Mouse (Mus musculus) limb, embryonic 13.5 days (tissue): ENCODE measurements at regions not wholly inside any gene's neighbourhood (a gene's known extent, or its start where the extent isn't known, plus 50 kb on each side); places are given as distances from the start of the nearest gene placed in this dataset.
"Not testable (repeated sequence)": the region's sequence is repeated elsewhere in the genome, so short reads cannot be mapped to it uniquely, and the experiment has no call there.

Experiments
- ATAC-seq: fragments of 200-750 bp; cut with Nextera tagmentation; 2 replicates; pipeline ENCODE4 v1.8.0; 2017; ENCODE audit warnings: low read depth, moderate number of reproducible peaks, moderate TSS enrichment; ENCODE audit not compliant: low FRiP score
- H3K27ac ChIP-seq: fragments of 300-500 bp; sonication (generic); 2 replicates; pipeline ENCODE4 v1.5.1; 2015; ENCODE audit warnings: inconsistent platforms, mild to moderate bottlenecking, moderate library complexity
- H3K27me3 ChIP-seq: fragments of 300-500 bp; sonication (generic); 2 replicates; pipeline ENCODE4 v1.6.1; 2015; ENCODE audit warnings: mild to moderate bottlenecking, inconsistent platforms
- H3K36me3 ChIP-seq: fragments of 300-500 bp; sonication (generic); 2 replicates; pipeline ENCODE4 v1.6.1; 2015; ENCODE audit warnings: inconsistent platforms, mild to moderate bottlenecking, moderate library complexity
- H3K4me1 ChIP-seq: fragments of 300-500 bp; sonication (generic); 2 replicates; pipeline ENCODE4 v1.6.1; 2015; ENCODE audit warnings: inconsistent platforms
- H3K4me2 ChIP-seq: fragments of 300-500 bp; sonication (generic); replicated peaks from 2 replicates; pipeline ENCODE4 v1.6.1; 2015; ENCODE audit warnings: inconsistent platforms, mild to moderate bottlenecking, moderate library complexity
- H3K4me3 ChIP-seq: fragments of 300-500 bp; sonication (generic); 2 replicates; pipeline ENCODE4 v1.5.1; 2015; ENCODE audit warnings: moderate library complexity, mild to moderate bottlenecking, inconsistent platforms
- H3K9ac ChIP-seq: fragments of 300-500 bp; sonication (generic); 2 replicates; pipeline ENCODE4 v1.6.1; 2015; ENCODE audit warnings: mild to moderate bottlenecking, inconsistent platforms
- H3K9me3 ChIP-seq: fragments of 300-500 bp; sonication (generic); 2 replicates; pipeline ENCODE4 v1.6.1; 2016; ENCODE audit warnings: inconsistent platforms
- WGBS: fragments of 180-500 bp; shearing (Covaris S2); methylation state at CpG from one replicate; pipeline ENCODE4 v1.1.7; 2015; 5-methylcytosine and 5-hydroxymethylcytosine counted together

DNA sequence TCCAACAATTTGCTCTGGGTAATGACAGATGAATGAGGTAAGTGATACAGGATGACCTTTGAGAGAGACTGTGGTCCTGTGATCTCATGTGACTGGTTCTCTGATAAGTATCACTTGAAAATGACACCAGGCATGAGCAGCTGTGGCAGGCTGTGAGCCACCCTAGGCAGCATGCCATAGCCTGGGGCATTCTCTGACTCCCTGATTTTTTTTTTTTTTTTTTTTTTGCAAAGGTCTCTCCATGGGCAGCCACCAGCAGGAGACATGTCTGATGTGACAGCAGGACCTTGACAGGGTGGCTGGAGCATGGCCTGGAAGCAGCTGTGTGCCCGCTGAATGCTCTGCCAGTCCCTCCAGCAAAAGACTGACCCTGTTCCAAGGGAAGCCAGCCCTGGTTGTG lies 116.4 kb upstream of the Vldlr start:
- 91% methylated on average over 1 of the region's 1 CpGs for WGBS
- no peaks in the 10 kb centered on the region for H3K36me3 ChIP-seq
- no peak overlapping the region for H3K27ac ChIP-seq
- no peak overlapping the region for H3K9ac ChIP-seq
- no peaks in the 10 kb centered on the region for H3K4me1 ChIP-seq
- no peak for ATAC-seq
- H3K9me3 ChIP-seq: no peaks in the 10 kb centered on the region
- no peaks in the 10 kb centered on the region for H3K27me3 ChIP-seq
- no peak overlapping the region for H3K4me2 ChIP-seq
- H3K4me3 ChIP-seq: no peak overlapping the region

DNA sequence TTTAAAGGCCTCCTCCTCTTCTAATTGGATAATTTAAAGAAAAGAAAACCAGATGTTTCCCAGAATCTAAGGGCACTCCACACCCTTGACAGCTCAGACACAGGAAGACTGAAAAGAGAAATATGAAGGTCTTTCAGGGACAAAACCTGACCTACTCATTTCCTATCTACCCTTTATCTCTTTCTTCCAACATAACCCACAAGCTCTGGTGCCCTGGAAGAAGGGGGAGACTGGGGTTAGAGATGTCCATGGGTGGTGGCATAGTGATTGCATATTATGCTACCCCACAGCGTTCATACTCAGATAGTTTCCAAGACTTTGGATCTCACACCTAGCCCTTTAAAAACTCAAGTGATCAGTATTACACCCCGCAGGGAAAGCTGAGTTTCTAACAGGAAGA lies 105.8 kb upstream of the Vldlr start:
- H3K27me3 ChIP-seq: no peaks in the 10 kb centered on the region
- H3K4me2 ChIP-seq: no peak overlapping the region
- no peaks in the 10 kb centered on the region for H3K4me1 ChIP-seq
- H3K4me3 ChIP-seq: no peak overlapping the region
- H3K9me3 ChIP-seq: no peaks in the 10 kb centered on the region
- 71% methylated on average over 2 of the region's 2 CpGs for WGBS
- no peak overlapping the region for H3K9ac ChIP-seq
- H3K27ac ChIP-seq: no peak overlapping the region
- no peaks in the 10 kb centered on the region for H3K36me3 ChIP-seq
- ATAC-seq: no peak

DNA sequence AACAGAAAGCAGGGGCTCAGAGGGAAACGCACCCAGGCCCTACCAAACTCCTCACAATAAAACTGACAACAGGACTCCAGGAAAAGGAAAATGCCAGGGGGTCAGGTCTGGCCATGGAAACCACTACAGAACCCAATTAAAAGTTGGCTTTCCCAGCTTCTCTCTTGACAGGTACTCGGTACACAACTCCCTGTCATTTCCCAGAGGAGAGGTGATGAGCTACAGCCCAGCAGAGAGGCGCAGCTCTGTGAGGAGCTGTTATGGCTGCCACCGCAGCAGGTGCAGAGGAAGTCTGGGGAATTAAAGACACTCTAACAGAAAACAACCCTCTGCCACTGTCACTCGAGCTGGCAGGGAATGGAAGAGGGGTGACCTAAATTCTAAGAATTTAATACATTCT lies 95.4 kb upstream of the Vldlr start:
- no peak for ATAC-seq
- 57% methylated on average over 5 of the region's 5 CpGs for WGBS
- no peaks in the 10 kb centered on the region for H3K36me3 ChIP-seq

DNA sequence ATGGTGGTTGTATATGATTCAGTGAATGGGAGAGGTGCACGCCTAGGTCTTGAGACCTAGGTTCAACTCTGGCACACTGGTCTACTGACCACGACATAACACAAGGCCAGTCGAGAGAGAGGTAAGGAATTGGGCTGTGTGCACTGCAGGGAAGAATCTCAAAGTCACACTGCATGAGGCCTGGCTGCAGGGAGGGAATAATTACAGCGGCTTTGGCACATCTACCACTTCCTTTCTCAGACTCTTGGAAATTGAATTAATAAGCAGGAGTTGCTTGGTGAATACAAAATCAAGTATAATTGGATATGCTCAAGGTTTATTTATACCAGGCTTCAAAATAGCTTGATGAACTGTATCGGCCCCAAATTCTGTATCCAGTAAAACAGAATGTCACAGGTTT lies 93.9 kb upstream of the Vldlr start:
- no peak overlapping the region for H3K9ac ChIP-seq
- H3K4me1 ChIP-seq: no peaks in the 10 kb centered on the region
- WGBS: 72% methylated on average over 5 of the region's 5 CpGs
- H3K36me3 ChIP-seq: no peaks in the 10 kb centered on the region
- H3K27me3 ChIP-seq: no peaks in the 10 kb centered on the region
- H3K4me3 ChIP-seq: no peak overlapping the region
- H3K27ac ChIP-seq: no peak overlapping the region
- H3K9me3 ChIP-seq: no peaks in the 10 kb centered on the region
- no peak overlapping the region for H3K4me2 ChIP-seq
- ATAC-seq: no peak

More for the DNA sequence above, 95.4 kb upstream of the Vldlr start:
- H3K27ac ChIP-seq: no peak overlapping the region
- no peaks in the 10 kb centered on the region for H3K4me1 ChIP-seq
- H3K4me3 ChIP-seq: no peak overlapping the region
- H3K9ac ChIP-seq: no peak overlapping the region
- no peaks in the 10 kb centered on the region for H3K9me3 ChIP-seq
- H3K4me2 ChIP-seq: no peak overlapping the region
- no peaks in the 10 kb centered on the region for H3K27me3 ChIP-seq

DNA sequence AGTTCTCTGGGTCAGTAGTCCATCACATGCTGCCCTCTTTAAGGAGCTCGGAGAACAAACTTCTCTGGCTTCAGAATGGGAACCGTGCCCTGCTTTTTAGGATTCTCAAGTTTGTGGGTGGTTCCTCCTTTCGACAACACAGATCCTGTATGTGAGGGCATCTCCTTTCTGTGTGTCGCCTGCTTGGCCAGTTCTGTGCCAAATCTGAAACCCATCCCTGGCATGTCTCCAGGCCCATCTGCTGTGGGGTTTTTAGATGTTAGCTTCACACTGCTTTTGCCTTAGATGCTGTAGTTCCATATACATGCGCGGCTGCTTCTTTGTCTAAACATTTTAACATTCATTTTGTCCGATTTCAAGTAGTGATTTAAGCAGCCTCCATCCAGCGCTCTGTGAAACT lies 93.0 kb upstream of the Vldlr start:
- Histone ChIP-seq H3K27ac (no peak overlapping the region), H3K4me2 (no peak overlapping the region)
- no peak for ATAC-seq

DNA sequence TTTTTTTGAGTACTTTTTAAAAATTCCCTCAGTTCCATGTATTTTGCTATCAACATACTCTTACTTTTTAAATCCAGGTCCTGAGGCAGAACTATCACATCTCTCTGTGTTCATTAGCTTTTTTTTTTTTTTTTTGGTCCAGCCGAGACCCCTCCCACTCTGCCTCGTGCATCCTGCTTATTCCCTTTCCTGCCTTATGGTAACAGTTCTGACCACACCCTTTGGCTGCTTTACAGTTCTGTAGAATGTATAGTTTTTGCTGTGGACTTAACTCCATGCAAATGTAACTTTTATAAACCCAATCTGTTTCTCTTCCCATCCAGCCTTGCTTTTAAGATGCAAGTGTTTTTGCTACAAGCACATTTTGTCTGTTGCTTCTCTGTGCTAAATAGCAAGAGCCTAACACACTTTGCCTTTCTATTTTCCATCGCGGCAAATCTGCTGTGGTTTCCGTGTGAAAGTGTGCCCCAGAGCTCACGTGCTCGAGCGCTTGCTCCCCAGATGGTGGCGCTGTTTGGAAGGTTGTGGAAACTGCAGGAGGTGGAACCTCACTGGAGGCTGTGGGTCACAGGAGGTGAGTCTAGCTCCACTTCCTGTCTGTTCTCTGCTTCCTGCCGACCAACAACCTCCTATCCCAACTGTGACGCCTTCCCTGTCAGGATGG lies 92.3 kb upstream of the Vldlr start:
- H3K27ac ChIP-seq: no peak overlapping the region
- 65% methylated on average over 11 of the region's 11 CpGs for WGBS
- no peaks in the 10 kb centered on the region for H3K9me3 ChIP-seq
- no peaks in the 10 kb centered on the region for H3K36me3 ChIP-seq
- H3K4me2 ChIP-seq: no peak overlapping the region
- no peak for ATAC-seq
- no peak overlapping the region for H3K4me3 ChIP-seq
- no peaks in the 10 kb centered on the region for H3K4me1 ChIP-seq
- no peak overlapping the region for H3K9ac ChIP-seq
- no peaks in the 10 kb centered on the region for H3K27me3 ChIP-seq

More for the DNA sequence above, 93.0 kb upstream of the Vldlr start:
- no peaks in the 10 kb centered on the region for H3K9me3 ChIP-seq
- H3K4me3 ChIP-seq: no peak overlapping the region
- H3K36me3 ChIP-seq: no peaks in the 10 kb centered on the region
- 77% methylated on average over 8 of the region's 8 CpGs for WGBS
- H3K9ac ChIP-seq: no peak overlapping the region
- H3K4me1 ChIP-seq: no peaks in the 10 kb centered on the region
- H3K27me3 ChIP-seq: no peaks in the 10 kb centered on the region

DNA sequence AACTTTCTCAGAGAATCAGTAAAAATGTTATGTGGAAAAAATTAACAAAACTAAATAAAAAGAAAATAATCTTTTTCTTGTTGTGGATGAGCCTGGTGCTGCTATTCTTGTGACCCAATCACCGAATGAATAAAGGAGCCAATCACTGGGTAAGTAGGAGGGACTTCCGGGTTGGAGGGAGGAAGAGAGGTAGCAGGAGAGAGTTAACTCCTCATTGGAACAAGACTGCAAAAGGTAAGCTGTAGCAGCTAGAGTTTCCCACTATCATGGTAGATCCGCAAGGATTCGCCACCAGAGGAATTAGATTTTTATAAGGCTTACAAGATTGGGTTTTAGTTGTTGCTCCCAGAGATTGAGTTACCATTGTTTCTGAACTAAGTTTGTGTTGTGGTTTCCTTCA lies 87.8 kb upstream of the Vldlr start:
- H3K4me2 ChIP-seq, H3K9ac ChIP-seq, H3K27me3 ChIP-seq, H3K27ac ChIP-seq, H3K4me1 ChIP-seq, H3K9me3 ChIP-seq, ATAC-seq, H3K36me3 ChIP-seq, H3K4me3 ChIP-seq: not testable (repeated sequence)
- 90% methylated on average over 4 of the region's 4 CpGs for WGBS

DNA sequence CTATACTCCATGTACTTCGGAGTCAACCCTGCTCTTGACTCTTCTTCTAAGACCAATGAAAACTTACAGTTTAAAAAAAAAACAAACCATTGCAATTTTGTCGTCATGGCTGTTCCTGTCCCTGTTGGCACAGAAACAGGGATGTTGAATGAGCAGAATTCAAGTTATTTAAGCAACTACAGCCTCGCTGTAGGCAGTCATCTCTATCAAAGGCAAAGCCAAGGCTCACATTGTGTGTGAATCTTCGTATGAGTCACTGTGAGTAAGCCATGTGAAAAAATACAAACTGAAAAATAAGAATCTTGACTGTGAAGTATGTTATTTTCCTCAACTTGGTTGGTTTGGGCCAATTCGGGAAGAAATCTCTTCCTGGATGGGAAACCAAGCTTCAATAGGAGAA lies 81.9 kb upstream of the Vldlr start:
- no peaks in the 10 kb centered on the region for H3K4me1 ChIP-seq
- WGBS: 84% methylated on average over 5 of the region's 5 CpGs
- ATAC-seq: no peak
- no peaks in the 10 kb centered on the region for H3K9me3 ChIP-seq
- H3K27me3 ChIP-seq: no peaks in the 10 kb centered on the region
- no peak overlapping the region for H3K27ac ChIP-seq
- H3K9ac ChIP-seq: no peak overlapping the region
- H3K36me3 ChIP-seq: no peaks in the 10 kb centered on the region
- no peak overlapping the region for H3K4me2 ChIP-seq
- H3K4me3 ChIP-seq: no peak overlapping the region

DNA sequence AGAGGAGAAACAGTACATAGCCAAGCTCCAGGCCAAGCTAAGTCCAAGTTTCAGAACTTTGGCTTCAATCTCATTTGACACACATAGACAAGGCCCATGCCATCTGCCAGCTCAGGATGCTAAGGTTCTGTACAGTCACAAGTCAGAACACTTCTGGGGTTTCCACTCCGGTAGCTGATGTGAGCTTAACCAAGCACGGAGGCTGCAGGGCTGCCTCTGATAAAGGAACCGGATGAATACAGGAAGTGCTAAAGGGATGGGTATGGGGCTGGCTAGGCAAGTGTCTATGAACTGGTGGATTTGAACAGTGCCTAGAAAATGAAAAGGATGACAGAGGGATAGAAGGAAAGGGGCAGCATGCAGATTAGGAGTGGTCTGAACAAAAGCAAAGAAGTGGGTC lies 75.4 kb upstream of the Vldlr start:
- no peak overlapping the region for H3K27ac ChIP-seq
- H3K27me3 ChIP-seq: no peaks in the 10 kb centered on the region
- no peaks in the 10 kb centered on the region for H3K9me3 ChIP-seq
- H3K4me3 ChIP-seq: no peak overlapping the region
- H3K4me2 ChIP-seq: no peak overlapping the region
- ATAC-seq: no peak
- 76% methylated on average over 3 of the region's 3 CpGs for WGBS
- H3K4me1 ChIP-seq: peaks cover 9% of the 10 kb centered on the region; the same call in 1 of the 2 replicates
- no peaks in the 10 kb centered on the region for H3K36me3 ChIP-seq
- H3K9ac ChIP-seq: no peak overlapping the region

DNA sequence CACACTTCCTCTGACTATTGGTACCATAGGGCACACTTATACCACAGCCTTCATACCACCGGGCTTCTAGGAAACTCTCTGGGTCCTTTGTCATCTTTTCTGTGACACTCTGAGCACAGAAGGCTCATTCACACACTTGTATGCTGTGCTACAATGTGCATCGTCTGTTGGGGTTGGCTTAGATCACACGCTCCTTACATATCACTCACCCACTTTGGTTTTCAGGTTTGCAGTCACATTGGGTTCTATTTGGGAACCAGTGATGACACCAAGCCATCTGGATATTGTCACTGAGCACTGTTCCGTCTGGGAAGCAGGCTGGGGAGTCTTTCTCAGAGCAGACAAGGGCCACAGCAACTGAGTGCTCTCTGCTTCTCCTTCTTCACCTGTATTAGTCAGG lies 74.1 kb upstream of the Vldlr start:
- ATAC-seq: no peak
- no peak overlapping the region for H3K27ac ChIP-seq
- H3K4me2 ChIP-seq: no peak overlapping the region
- no peaks in the 10 kb centered on the region for H3K36me3 ChIP-seq
- no peaks in the 10 kb centered on the region for H3K9me3 ChIP-seq
- WGBS: 86% methylated on average over 4 of the region's 4 CpGs
- no peak overlapping the region for H3K9ac ChIP-seq
- peaks cover 9% of the 10 kb centered on the region; the same call in 1 of the 2 replicates for H3K4me1 ChIP-seq
- H3K4me3 ChIP-seq: no peak overlapping the region
- H3K27me3 ChIP-seq: no peaks in the 10 kb centered on the region

DNA sequence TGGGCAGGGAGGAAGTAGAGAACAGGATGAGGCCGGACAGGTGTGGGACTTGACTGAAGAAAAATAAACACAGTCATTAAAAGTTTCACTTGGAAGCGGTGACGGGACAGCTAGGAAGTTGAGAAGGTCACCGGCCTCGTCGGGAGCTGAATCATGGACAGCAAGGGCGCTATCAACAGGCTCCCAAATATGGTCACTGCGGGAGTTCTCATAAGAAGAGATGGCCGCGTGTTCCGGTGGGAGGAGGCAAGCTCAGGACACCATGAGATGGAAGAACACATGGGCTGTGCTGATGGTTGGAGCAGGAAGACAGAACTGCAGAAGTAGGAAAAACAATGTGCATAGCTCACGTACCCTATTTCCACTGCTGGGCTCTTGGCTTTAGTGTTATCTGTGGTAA lies 68.9 kb upstream of the Vldlr start:
- Histone ChIP-seq H3K9ac (no peak overlapping the region), H3K4me1 (peaks cover 11% of the 10 kb centered on the region), H3K36me3 (no peaks in the 10 kb centered on the region), H3K4me3 (no peak overlapping the region), H3K9me3 (no peaks in the 10 kb centered on the region), H3K27ac (no peak overlapping the region), H3K27me3 (no peaks in the 10 kb centered on the region), H3K4me2 (no peak overlapping the region)
- 83% methylated on average over 12 of the region's 12 CpGs for WGBS
- no peak for ATAC-seq

DNA sequence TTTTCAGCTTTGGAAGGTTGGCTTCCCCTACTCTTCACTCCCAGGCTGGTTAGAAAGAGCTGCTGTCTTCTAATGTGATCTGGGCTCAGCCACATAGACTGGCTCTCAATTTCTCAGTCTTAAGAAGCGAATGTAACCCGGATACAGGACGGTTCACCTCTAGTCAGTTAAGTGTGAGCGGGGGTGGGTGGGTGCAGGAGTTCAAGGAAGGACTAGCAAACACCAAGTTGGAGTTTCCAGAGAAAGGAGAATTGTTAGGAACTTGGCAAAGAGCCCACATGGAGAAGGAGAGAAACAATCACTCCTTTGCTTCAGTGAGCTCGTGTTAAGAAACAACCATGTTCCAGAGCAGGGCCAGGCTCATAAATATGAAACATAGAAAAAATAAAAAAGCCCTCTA lies 68.0 kb upstream of the Vldlr start:
- Histone ChIP-seq H3K4me3 (no peak overlapping the region), H3K9me3 (no peaks in the 10 kb centered on the region), H3K36me3 (no peaks in the 10 kb centered on the region), H3K9ac (no peak overlapping the region), H3K27ac (peak overlapping the region; percentile 16; the same call in 1 of the 2 replicates), H3K4me2 (no peak overlapping the region), H3K27me3 (no peaks in the 10 kb centered on the region), H3K4me1 (peaks cover 11% of the 10 kb centered on the region)
- 46% methylated on average over 5 of the region's 5 CpGs for WGBS
- peak; percentile 59 for ATAC-seq

DNA sequence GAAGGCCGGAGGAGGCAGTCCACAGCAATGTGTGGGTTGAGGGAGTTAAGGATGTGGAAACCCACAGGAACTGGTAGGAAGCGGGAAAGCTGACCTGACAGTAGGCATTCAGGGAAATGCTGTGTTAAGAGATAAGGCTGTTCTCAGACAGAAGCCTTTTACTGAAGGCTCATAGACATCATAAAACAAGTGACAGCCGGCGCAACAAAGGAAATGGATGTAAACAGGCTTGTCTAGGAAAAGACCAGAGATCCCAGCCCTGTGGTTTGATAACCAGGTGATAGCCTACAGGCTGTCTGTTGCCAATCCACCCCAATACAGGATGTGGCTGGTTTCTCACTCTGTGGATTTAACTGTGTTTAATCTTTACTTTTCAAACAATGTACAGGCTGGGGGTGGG lies 66.7 kb upstream of the Vldlr start:
- no peak overlapping the region for H3K27ac ChIP-seq
- WGBS: 64% methylated on average over 4 of the region's 4 CpGs
- H3K27me3 ChIP-seq: no peaks in the 10 kb centered on the region
- no peak overlapping the region for H3K9ac ChIP-seq
- no peak for ATAC-seq
- H3K9me3 ChIP-seq: no peaks in the 10 kb centered on the region
- H3K4me2 ChIP-seq: no peak overlapping the region
- H3K36me3 ChIP-seq: no peaks in the 10 kb centered on the region
- peaks cover 3% of the 10 kb centered on the region; the same call in 1 of the 2 replicates for H3K4me1 ChIP-seq
- no peak overlapping the region for H3K4me3 ChIP-seq
